Mouse (Mus musculus) liver, embryonic 14.5 days (tissue): ENCODE measurements around the gene Rasgef1a. TPM values are rescaled to one million over a fixed set of nuclear protein-coding genes. Genes with fewer than 3 reads are reported as not detected.

Experiments used
- ATAC-seq: fragments of 200-750 bp; cut with Nextera tagmentation; 2 replicates; pipeline ENCODE4 v1.8.0; 2017; ENCODE audit warnings: moderate number of reproducible peaks, mild to moderate bottlenecking, moderate library complexity; ENCODE audit not compliant: insufficient read depth
- DNase-seq, 3 experiments: peaks; one replicate each; pipeline ENCODE4 v3.0.0-alpha.2; 2012 to 2013; ENCODE audit warnings: low read depth in 3 of 3, low spot score in 3 of 3
- H3K27ac ChIP-seq: fragments of 300-500 bp; sonication (generic); 2 replicates; pipeline ENCODE4 v1.5.1; 2014; ENCODE audit warnings: moderate library complexity, mild to moderate bottlenecking, control low read depth, inconsistent platforms
- H3K27me3 ChIP-seq: fragments of 300-500 bp; sonication (generic); 2 replicates; pipeline ENCODE4 v1.6.1; 2014; ENCODE audit warnings: mild to moderate bottlenecking, low read length, moderate library complexity; ENCODE audit not compliant: control insufficient read depth, insufficient read depth
- H3K36me3 ChIP-seq: fragments of 300-500 bp; sonication (generic); replicated peaks from 2 replicates; pipeline ENCODE4 v1.6.1; 2014; ENCODE audit warnings: low read depth; ENCODE audit not compliant: control insufficient read depth, insufficient read depth
- H3K4me1 ChIP-seq, 2 experiments: fragments of 200-500 bp in 1 of 2; fragments of 300-500 bp in 1 of 2; sonication (generic) in 1 of 2; replicated peaks; 2 replicates each; pipeline ENCODE4 v1.6.1; 2012 to 2014; ENCODE audit warnings: antibody characterized with exemption in 1 of 2, inconsistent platforms in 1 of 2, low read length in 1 of 2; ENCODE audit not compliant: control insufficient read depth in 2 of 2, insufficient read depth in 2 of 2
- H3K4me2 ChIP-seq: fragments of 300-500 bp; sonication (generic); 2 replicates; pipeline ENCODE4 v1.6.1; 2014; ENCODE audit warnings: low read depth, mild to moderate bottlenecking, control low read depth, moderate library complexity
- H3K4me3 ChIP-seq, 2 experiments: fragments of 200-500 bp in 1 of 2; fragments of 300-500 bp in 1 of 2; sonication (generic) in 1 of 2; 2 replicates each; pipeline ENCODE4 v1.5.1; 2012 to 2014; ENCODE audit warnings: low read depth in 2 of 2, low read length in 2 of 2, mild to moderate bottlenecking in 2 of 2, control low read depth in 1 of 2, inconsistent platforms in 1 of 2, moderate library complexity in 1 of 2; ENCODE audit not compliant: insufficient read depth in 1 of 2
- H3K9ac ChIP-seq: fragments of 300-500 bp; sonication (generic); replicated peaks from 2 replicates; pipeline ENCODE4 v1.6.1; 2014; ENCODE audit warnings: mild to moderate bottlenecking, control low read depth, moderate library complexity
- H3K9me3 ChIP-seq: fragments of 300-500 bp; sonication (generic); 2 replicates; pipeline ENCODE4 v1.6.1; 2016; ENCODE audit warnings: low read length, mixed read lengths; ENCODE audit not compliant: control insufficient read depth
- CTCF ChIP-seq: IDR thresholded peaks from 2 replicates; pipeline ENCODE4 v1.5.1; 2016; ENCODE audit warnings: antibody characterized with exemption, low read depth, control low read depth
- EP300 ChIP-seq: IDR thresholded peaks from 2 replicates; pipeline ENCODE4 v1.6.1; 2016; ENCODE audit warnings: antibody characterized with exemption, low read depth
- WGBS: fragments of 180-500 bp; shearing (Covaris S2); extraction: QIAGEN DNeasy Blood & Tissue Kit; methylation state at CpG from one replicate; pipeline ENCODE4 v1.1.7; 2014; ENCODE audit not compliant: insufficient replicate concordance; 5-methylcytosine and 5-hydroxymethylcytosine counted together
- polyA plus RNA-seq, 2 experiments: library from polyadenylated mRNA; depleted of rRNA in 1 of 2; stranded (reverse) in 1 of 2; unstranded in 1 of 2; fragments of >200 nt; fragmentation: Nextera tagmentation in 1 of 2; extraction: Ambion mirVana in 1 of 2; gene quantifications; 2 replicates each; pipeline versions ENCODE4 v1.2.1 to v1.2.3; 2012 to 2014

Rasgef1a gene
- polyA plus RNA-seq, 2 experiments, result 0.04 TPM; not detected in 1

- DNase-seq (no peak), ATAC-seq (no peak)
- Histone ChIP-seq H3K27ac (no peak overlapping the region), H3K27me3 (no peaks in the 10 kb centered on the region), H3K4me3 (no peak overlapping the region), H3K4me1 (no peaks in the 10 kb centered on the region), H3K9ac (no peak overlapping the region), H3K9me3 (no peaks in the 10 kb centered on the region), H3K4me2 (no peak overlapping the region), H3K36me3 (no peaks in the 10 kb centered on the region)
- 34% methylated on average over 8 of the region's 8 CpGs for WGBS
- no peak for TF ChIP-seq CTCF
- TF ChIP-seq EP300, result no peak
Measured at GRCm38 (mm10) chr6:117990649-117991048, 20.6 kb upstream of the Rasgef1a start.

DNA sequence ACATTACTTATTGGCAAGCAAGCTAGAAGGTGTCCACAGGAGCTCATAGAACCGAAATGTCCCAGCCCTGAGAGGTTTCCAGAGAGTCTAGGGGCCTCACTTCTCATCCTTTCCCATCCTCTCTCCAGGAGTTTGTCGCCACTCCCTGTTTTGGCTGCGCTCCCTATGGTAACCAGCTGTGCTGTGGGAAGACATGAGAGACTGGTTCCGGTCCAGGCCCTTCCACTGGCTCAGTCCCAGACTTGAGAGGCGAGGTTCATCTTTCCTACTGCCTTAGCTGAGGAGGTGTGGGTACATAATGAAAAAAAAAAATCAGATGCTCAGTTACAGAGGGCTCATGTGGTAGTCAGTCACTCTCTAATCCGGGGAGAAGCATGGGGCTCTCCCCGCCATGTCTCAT is 19.9 kb upstream of the Rasgef1a start:
- TF ChIP-seq EP300 (no peak), CTCF (no peak)
- Histone ChIP-seq H3K9me3 (no peaks in the 10 kb centered on the region), H3K27me3 (no peaks in the 10 kb centered on the region), H3K27ac (no peak overlapping the region), H3K9ac (no peak overlapping the region), H3K36me3 (no peaks in the 10 kb centered on the region), H3K4me2 (no peak overlapping the region), H3K4me3 (no peak overlapping the region), H3K4me1 (no peaks in the 10 kb centered on the region)
- ATAC-seq, result no peak
- WGBS, result 52% methylated on average over 7 of the region's 7 CpGs
- DNase-seq, result no peak

DNA sequence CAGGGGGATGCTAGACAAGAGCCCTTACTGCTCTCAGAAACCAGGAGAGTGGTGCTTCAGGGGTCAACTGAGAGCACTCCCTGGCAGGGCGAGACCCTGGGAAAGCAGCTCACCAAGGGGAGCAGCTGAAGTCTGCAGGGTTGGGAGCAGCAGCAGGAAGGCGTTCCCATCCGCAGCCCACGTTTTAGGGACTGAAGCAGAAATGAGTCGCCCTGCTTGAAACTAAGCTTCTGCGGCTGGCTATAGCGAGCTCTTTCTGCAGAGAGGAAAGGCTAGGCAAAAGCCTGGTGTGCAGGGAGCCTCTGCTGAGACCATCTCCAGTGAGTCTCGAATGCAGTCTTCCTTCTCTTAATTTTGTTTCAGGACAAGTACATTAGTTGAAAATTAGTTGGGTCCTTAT is 19.3 kb upstream of the Rasgef1a start:
- H3K4me3 ChIP-seq, result no peak overlapping the region
- H3K4me1 ChIP-seq, result no peaks in the 10 kb centered on the region
- no peak for DNase-seq
- H3K4me2 ChIP-seq, result no peak overlapping the region
- H3K27ac ChIP-seq, result no peak overlapping the region
- H3K9me3 ChIP-seq, result no peaks in the 10 kb centered on the region
- H3K27me3 ChIP-seq, result no peaks in the 10 kb centered on the region
- H3K9ac ChIP-seq, result no peak overlapping the region
- ATAC-seq, result no peak
- 45% methylated on average over 8 of the region's 8 CpGs for WGBS
- TF ChIP-seq CTCF (no peak), EP300 (no peak)
- no peaks in the 10 kb centered on the region for H3K36me3 ChIP-seq

DNA sequence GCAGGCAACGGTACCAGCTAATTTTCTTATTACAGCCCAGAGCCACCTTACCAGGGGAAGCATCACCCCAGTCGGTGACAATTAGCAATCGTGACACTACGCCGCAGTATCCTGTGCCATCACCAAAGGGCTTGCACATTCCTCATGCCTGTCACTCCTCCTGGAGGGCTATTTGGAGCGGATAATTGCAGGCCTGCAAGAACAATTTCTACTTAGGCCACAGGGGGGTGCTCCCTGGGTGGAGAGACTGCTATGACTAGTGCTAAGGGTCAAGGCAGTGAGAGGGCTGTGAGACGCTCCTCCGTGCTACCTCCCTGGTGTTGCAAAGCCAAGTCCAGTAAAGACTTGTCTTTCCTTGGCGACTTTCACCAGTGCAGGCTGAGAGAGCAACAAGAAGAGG is 16.1 kb upstream of the Rasgef1a start:
- DNase-seq (no peak), ATAC-seq (no peak)
- Histone ChIP-seq H3K27ac (no peak overlapping the region), H3K4me2 (no peak overlapping the region), H3K36me3 (no peaks in the 10 kb centered on the region), H3K4me3 (no peak overlapping the region), H3K9ac (no peak overlapping the region), H3K4me1 (no peaks in the 10 kb centered on the region), H3K9me3 (no peaks in the 10 kb centered on the region), H3K27me3 (no peaks in the 10 kb centered on the region)
- 41% methylated on average over 9 of the region's 9 CpGs for WGBS
- TF ChIP-seq CTCF, result no peak
- no peak for TF ChIP-seq EP300

DNA sequence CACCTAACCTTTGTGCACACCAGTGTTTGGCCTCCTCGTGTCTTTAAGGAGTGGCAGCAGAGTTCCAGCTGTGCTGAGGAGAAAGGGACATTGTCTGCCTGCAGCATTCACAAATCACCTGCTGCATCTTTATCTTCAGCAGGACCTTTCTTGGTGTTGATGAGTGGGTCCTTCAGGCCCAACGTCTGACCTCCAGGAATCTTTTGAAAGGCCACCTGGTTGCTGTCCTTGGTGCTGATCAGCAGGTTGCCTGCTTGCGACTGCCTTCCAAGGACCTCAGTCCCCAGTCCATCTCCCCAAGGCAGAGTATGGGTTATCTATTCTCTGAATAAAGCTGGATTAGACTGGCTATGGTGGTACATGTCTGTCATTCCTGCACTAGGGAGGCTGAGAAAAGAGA is 10.0 kb upstream of the Rasgef1a start:
- Histone ChIP-seq H3K36me3 (no peaks in the 10 kb centered on the region), H3K9me3 (no peaks in the 10 kb centered on the region), H3K27ac (no peak overlapping the region), H3K27me3 (no peaks in the 10 kb centered on the region), H3K4me3 (no peak overlapping the region), H3K4me2 (no peak overlapping the region), H3K4me1 (no peaks in the 10 kb centered on the region), H3K9ac (no peak overlapping the region)
- no peak for TF ChIP-seq EP300
- no peak for TF ChIP-seq CTCF
- no peak for ATAC-seq
- WGBS, result 22% methylated on average over 3 of the region's 3 CpGs
- no peak for DNase-seq
